Mouse (Mus musculus): ENCODE results near the gene Ccr5. TPM values are rescaled to one million over a fixed set of nuclear protein-coding genes. Genes with fewer than 3 reads are reported as not detected.
"Not testable (repeated sequence)": the region's sequence is repeated elsewhere in the genome, so short reads cannot be mapped to it uniquely, and the experiment has no call there.

The Ccr5 gene
- total RNA-seq (2021): 1 to 10 TPM; 4.3 to 7.2 TPM
- long read RNA-seq, experiment 1, full-length matches to known transcripts: 7 of 7 reads
- long read RNA-seq, experiment 1, partial matches to known transcripts: 0 of 7 reads
- long read RNA-seq, experiment 1, other reads (novel, unspliced or antisense): 0 of 7 reads
- long read RNA-seq, experiment 2, full-length matches to known transcripts: 2 of 2 reads
- long read RNA-seq, experiment 2, partial matches to known transcripts: 0 of 2 reads
- long read RNA-seq, experiment 2, other reads (novel, unspliced or antisense): 0 of 2 reads

GRCm38 (mm10) chr9:124121387-124122184 is at the start of gene Ccr5:
Gene Ccr5, plus strand, starts transcription at chr9:124121543.
- DNase-seq (ENCODE audit: low spot score in 2 of 2): no peak

- DNase-seq (ENCODE audit: low spot score in 2 of 2): no peak
Observed at GRCm38 (mm10) chr9:124079803-124080202, 41.5 kb upstream of the Ccr5 start.

- not testable (repeated sequence) for DNase-seq (ENCODE audit: low spot score in 2 of 2)
Observed at GRCm38 (mm10) chr9:124080471-124080870, 40.9 kb upstream of the Ccr5 start.

GRCm38 (mm10) chr9:124090441-124090840 is 30.9 kb upstream of the Ccr5 start:
- no peak for DNase-seq (ENCODE audit: low spot score in 2 of 2)

- DNase-seq (ENCODE audit: low spot score in 2 of 2): no peak
Observed at GRCm38 (mm10) chr9:124099127-124099526, 22.2 kb upstream of the Ccr5 start.

GRCm38 (mm10) chr9:124100357-124100756 is 21.0 kb upstream of the Ccr5 start:
- DNase-seq (ENCODE audit: low spot score in 2 of 2): no peak

- no peak for DNase-seq (ENCODE audit: low spot score in 2 of 2)
Observed at GRCm38 (mm10) chr9:124101723-124102122, 19.6 kb upstream of the Ccr5 start, which contains the start of gene Ccr2. Gene Ccr2, plus strand, starts transcription at chr9:124101950.

GRCm38 (mm10) chr9:124103199-124103598 is 18.1 kb upstream of the Ccr5 start:
- no peak for DNase-seq (ENCODE audit: low spot score in 2 of 2)

GRCm38 (mm10) chr9:124105196-124105595 is 16.1 kb upstream of the Ccr5 start:
- no peak for DNase-seq (ENCODE audit: low spot score in 2 of 2)

GRCm38 (mm10) chr9:124107232-124107631 is 14.1 kb upstream of the Ccr5 start:
- DNase-seq (ENCODE audit: low spot score in 2 of 2): no peak

- no peak for DNase-seq (ENCODE audit: low spot score in 2 of 2)
Observed at GRCm38 (mm10) chr9:124108356-124109127, 12.8 kb upstream of the Ccr5 start.

GRCm38 (mm10) chr9:124111997-124112396 is 9.3 kb upstream of the Ccr5 start:
- DNase-seq (ENCODE audit: low spot score in 2 of 2): no peak

- DNase-seq (ENCODE audit: low spot score in 2 of 2): no peak
Observed at GRCm38 (mm10) chr9:124112591-124113239, 8.6 kb upstream of the Ccr5 start.

GRCm38 (mm10) chr9:124113777-124114176 is 7.6 kb upstream of the Ccr5 start:
- DNase-seq (ENCODE audit: low spot score in 2 of 2): no peak

- peak in 1 of 2 experiments; percentile 6 for DNase-seq (ENCODE audit: low spot score in 2 of 2)
Observed at GRCm38 (mm10) chr9:124118489-124118888, 2.9 kb upstream of the Ccr5 start.

- no peak for DNase-seq (ENCODE audit: low spot score in 2 of 2)
Observed at GRCm38 (mm10) chr9:124125576-124125975, 4.2 kb downstream of the Ccr5 start.

- no peak for DNase-seq (ENCODE audit: low spot score in 2 of 2)
Observed at GRCm38 (mm10) chr9:124126373-124126772, 5.0 kb downstream of the Ccr5 start.

GRCm38 (mm10) chr9:124127412-124127811 is 6.1 kb downstream of the Ccr5 start:
- no peak for DNase-seq (ENCODE audit: low spot score in 2 of 2)

- DNase-seq (ENCODE audit: low spot score in 2 of 2): peak; percentile 15 to 51
Observed at GRCm38 (mm10) chr9:124128379-124128778, 7.0 kb downstream of the Ccr5 start.

GRCm38 (mm10) chr9:124132899-124133298 is 11.6 kb downstream of the Ccr5 start:
- DNase-seq (ENCODE audit: low spot score in 2 of 2): not testable (repeated sequence)

- not testable (repeated sequence) for DNase-seq (ENCODE audit: low spot score in 2 of 2)
Observed at GRCm38 (mm10) chr9:124134919-124135318, 13.6 kb downstream of the Ccr5 start.

Measured in left cerebral cortex, adult 18-20 months (tissue).